Mouse (Mus musculus): ENCODE data around the gene Slc12a8.

GRCm38 (mm10) chr16:33567736-33568135 lies 50.6 kb downstream of the Slc12a8 start:
- no peak for TF ChIP-seq CTCF (IDR thresholded peaks at IDR 0.05; ENCODE audit: low read depth, low read length)
- TF ChIP-seq GATA1 (IDR thresholded peaks at IDR 0.05; ENCODE audit: borderline replicate concordance, low read length) = no peak
- no peak for TF ChIP-seq TAL1 (conservative IDR thresholded peaks at IDR 0.05; ENCODE audit: low read depth, low read length)
- no peak for TF ChIP-seq GATA2 (IDR thresholded peaks at IDR 0.05; ENCODE audit: borderline replicate concordance, low read depth, low read length)
